Mouse (Mus musculus) T-helper 17 cell (primary cell): ENCODE results near the gene Vmn1r2.
"Not testable (repeated sequence)": the region's sequence is repeated elsewhere in the genome, so short reads cannot be mapped to it uniquely, and the experiment has no call there.

ENCODE experiments used
- in situ Hi-C, 2 experiments: fragments of 300-600 bp; cut with MboI, MseI; formaldehyde crosslinking; loops; 1 replicate in 1 of 2; 2 replicates in 1 of 2; pipeline ENCODE4 v1.15.1; 2025; ENCODE audit warnings: high pct_unique_total_duplicates in 2 of 2

Gene Vmn1r2

GRCm38 (mm10) chr4:3167020-3167419, at the start of gene Vmn1r2:
Gene Vmn1r2 (plus strand): TSS chr4:3167320.
- in situ Hi-C loops = not testable (repeated sequence)

- in situ Hi-C loops = loop anchor here in 1 of 2 experiments (10.0 kb wide), 1 partner anchor 63 kb away; no protein-coding TSS in a partner anchor
Observed at GRCm38 (mm10) chr4:3147926-3148325, 19.2 kb upstream of the Vmn1r2 start.

GRCm38 (mm10) chr4:3153320-3153719, 13.8 kb upstream of the Vmn1r2 start:
- in situ Hi-C loops = not testable (repeated sequence)

- in situ Hi-C loops = not testable (repeated sequence)
Observed at GRCm38 (mm10) chr4:3164429-3164828, 2.7 kb upstream of the Vmn1r2 start.

GRCm38 (mm10) chr4:3165046-3165445, 2.1 kb upstream of the Vmn1r2 start:
- in situ Hi-C loops = no loop called here

- in situ Hi-C loops = not testable (repeated sequence)
Observed at GRCm38 (mm10) chr4:3174586-3174985, 7.5 kb downstream of the Vmn1r2 start.

- in situ Hi-C loops = loop anchor here in 1 of 2 experiments (5.0 kb wide), 1 partner anchor 43 kb away; no protein-coding TSS in a partner anchor
Observed at GRCm38 (mm10) chr4:3175756-3176155, 8.6 kb downstream of the Vmn1r2 start.

GRCm38 (mm10) chr4:3176195-3176594, 9.1 kb downstream of the Vmn1r2 start:
- in situ Hi-C loops = loop anchor here in 1 of 2 experiments (5.0 kb wide), 1 partner anchor 44 kb away; no protein-coding TSS in a partner anchor

- in situ Hi-C loops = loop anchor here in 1 of 2 experiments (5.0 kb wide), 1 partner anchor 45 kb away; no protein-coding TSS in a partner anchor
Observed at GRCm38 (mm10) chr4:3176746-3177490, 9.8 kb downstream of the Vmn1r2 start.

GRCm38 (mm10) chr4:3185258-3185657, 18.1 kb downstream of the Vmn1r2 start, which contains the start of gene Vmn1r3:
Gene Vmn1r3 (minus strand): TSS chr4:3185358.
- in situ Hi-C loops = not testable (repeated sequence)

GRCm38 (mm10) chr4:3209643-3210217, 42.6 kb downstream of the Vmn1r2 start:
- in situ Hi-C loops = not testable (repeated sequence)

- in situ Hi-C loops = not testable (repeated sequence)
Observed at GRCm38 (mm10) chr4:3213349-3213748, 46.2 kb downstream of the Vmn1r2 start.

GRCm38 (mm10) chr4:3216382-3216781, 49.3 kb downstream of the Vmn1r2 start:
- in situ Hi-C loops = not testable (repeated sequence)
